Mouse (Mus musculus): Measurements from ENCODE around the gene Myo1e.

DNA sequence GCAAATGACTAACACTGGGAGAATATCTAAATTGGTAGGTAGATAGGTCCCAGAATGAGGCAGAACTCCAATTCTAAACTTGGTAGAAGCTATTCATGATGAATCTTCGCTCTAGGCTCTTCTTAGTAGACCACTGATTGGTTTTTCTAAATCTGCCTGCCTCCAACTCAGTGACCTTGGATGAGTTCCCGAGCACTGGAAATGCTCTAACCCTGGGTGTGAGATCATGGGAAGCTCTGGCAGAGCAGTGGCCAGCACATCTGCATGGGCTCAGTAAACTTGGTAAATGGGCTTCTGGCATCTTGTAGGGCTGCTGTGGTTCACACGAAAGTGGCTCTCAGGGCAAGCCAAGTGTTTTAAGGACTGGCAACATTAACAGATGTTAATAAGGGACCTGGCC lies 199.4 kb downstream of the Myo1e start:
- TF ChIP-seq POLR2A (IDR thresholded peaks at IDR 0.05; ENCODE audit: insufficient read depth, low read depth, low read length) (no peak), CTCF (IDR thresholded peaks at IDR 0.05; ENCODE audit: insufficient read depth, low read depth, low read length) (no peak)
